Mouse (Mus musculus) ES-E14 (cell line): ENCODE measurements at regions not wholly inside any gene's neighbourhood (a gene's known extent, or its start where the extent isn't known, plus 50 kb on each side); places are given as distances from the start of the nearest gene placed in this dataset.

Source experiments
- CHD2 ChIP-seq: IDR thresholded peaks from 2 replicates; pipeline ENCODE4 v1.6.1; 2014; ENCODE audit warnings: mild to moderate bottlenecking, low read depth, low read length, inconsistent platforms
- HCFC1 ChIP-seq: IDR thresholded peaks from 2 replicates; pipeline ENCODE4 v1.6.1; 2012; ENCODE audit warnings: low read length, inconsistent platforms, borderline replicate concordance; ENCODE audit not compliant: insufficient read depth
- MAFK ChIP-seq: IDR thresholded peaks from 2 replicates; pipeline ENCODE4 v1.6.1; 2014; ENCODE audit warnings: mild to moderate bottlenecking, low read depth, low read length, inconsistent platforms; ENCODE audit not compliant: insufficient read depth
- ZC3H11A ChIP-seq: IDR thresholded peaks from 2 replicates; pipeline ENCODE4 v1.6.1; 2012; ENCODE audit warnings: low read depth, mild to moderate bottlenecking, inconsistent platforms, low read length, borderline replicate concordance
- ZNF384 ChIP-seq: IDR thresholded peaks from 2 replicates; pipeline ENCODE4 v1.6.1; 2012; ENCODE audit warnings: low read depth, low read length, inconsistent platforms

GRCm38 (mm10) chr10:37210223-37210622, 71.5 kb upstream of the Marcks start:
- no peak for TF ChIP-seq ZC3H11A
- no peak for TF ChIP-seq ZNF384
- no peak for TF ChIP-seq CHD2
- TF ChIP-seq MAFK = no peak
- TF ChIP-seq HCFC1 = no peak
